Mouse (Mus musculus) fat pad, adult 2 months (tissue): ENCODE results near the gene Nccrp1.
"Not testable (repeated sequence)": the region's sequence is repeated elsewhere in the genome, so short reads cannot be mapped to it uniquely, and the experiment has no call there.

Experiments used
- DNase-seq: peaks from one replicate; pipeline ENCODE4 v3.0.0-alpha.2; 2011; ENCODE audit warnings: low read depth, low spot score; ENCODE audit errors: extremely low read depth

Nccrp1 gene

DNA sequence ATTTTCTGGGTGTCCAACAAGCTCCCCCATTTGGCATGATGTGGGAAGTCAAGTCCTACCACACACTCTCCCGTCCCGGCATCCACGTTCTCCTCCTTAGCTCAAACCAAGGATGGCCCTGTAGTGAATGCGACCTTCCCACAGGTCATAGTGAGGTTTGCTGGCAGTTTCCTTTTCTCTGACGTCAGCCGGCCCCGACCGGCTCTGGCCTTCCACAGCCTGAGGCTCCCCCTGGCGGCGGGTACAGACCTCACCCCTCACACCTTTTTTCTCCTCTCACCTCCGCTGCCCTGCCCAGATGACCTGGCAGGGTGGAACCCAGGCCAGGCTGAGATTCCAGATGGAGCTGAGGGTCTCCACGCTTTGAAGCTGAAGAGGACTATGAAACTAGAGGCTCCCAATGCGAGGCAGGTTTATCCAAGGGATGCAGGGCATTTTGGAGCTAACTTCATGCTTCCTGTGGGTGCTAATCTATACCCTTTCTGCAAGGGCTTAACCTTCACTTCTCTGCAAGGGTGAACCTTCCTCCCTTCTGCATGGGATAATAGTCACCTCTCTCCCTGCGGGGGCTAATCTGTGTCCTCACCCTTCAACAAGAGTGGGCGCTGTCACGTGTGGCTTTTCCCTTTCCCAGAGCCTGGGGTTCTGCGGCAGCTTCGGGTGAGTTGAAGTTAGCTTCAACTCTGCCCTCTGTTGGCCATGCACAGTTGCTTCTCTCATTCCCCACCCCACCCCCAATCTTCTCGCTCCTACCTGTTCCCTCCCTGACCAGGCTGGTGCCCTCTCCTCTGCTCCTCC is 18.9 kb downstream of the Nccrp1 start:
- DNase-seq: no peak

DNA sequence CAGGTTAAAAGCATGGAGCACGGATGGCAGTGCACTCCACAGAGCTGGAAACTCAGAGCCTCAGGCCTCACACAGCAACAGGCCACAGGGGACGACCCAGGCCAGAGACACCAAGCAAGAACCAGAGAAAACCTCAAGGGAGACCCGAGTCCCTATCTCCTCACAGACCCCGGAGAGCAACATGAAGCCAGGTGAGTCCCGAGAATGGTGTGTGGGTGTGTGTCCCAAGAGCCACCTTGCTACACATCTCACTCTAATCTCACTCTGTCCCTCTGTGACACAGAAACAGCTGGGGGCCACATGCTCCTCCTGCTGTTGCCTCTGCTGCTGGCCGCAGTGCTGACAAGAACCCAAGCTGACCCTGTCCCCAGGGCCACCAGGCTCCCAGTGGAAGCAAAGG is 24.5 kb downstream of the Nccrp1 start, which contains the start of gene Ifnl3:
TSS of gene Ifnl3 (plus strand) at position 301 of the 400 bp plus-strand sequence.
- DNase-seq: not testable (repeated sequence)

DNA sequence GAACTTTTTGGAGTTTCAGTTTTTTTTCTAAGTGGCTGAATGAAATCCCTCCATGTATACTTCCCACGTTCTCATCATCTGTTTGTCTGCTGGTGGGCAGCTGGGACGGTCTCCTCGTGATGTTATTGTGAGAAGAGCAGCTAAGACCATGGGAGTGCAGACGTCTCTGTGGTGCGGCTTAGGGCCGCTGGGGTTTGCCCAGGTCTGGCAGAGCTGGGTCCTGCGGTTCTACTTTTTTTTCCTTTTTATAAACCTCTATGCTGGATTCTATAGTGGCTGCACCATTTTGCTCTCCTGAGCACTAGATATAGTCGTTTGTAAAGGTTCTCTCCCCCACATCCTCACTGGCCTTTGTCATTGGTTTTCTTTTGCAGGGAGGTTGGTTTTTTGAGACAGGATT is 35.6 kb downstream of the Nccrp1 start:
- DNase-seq: no peak

DNA sequence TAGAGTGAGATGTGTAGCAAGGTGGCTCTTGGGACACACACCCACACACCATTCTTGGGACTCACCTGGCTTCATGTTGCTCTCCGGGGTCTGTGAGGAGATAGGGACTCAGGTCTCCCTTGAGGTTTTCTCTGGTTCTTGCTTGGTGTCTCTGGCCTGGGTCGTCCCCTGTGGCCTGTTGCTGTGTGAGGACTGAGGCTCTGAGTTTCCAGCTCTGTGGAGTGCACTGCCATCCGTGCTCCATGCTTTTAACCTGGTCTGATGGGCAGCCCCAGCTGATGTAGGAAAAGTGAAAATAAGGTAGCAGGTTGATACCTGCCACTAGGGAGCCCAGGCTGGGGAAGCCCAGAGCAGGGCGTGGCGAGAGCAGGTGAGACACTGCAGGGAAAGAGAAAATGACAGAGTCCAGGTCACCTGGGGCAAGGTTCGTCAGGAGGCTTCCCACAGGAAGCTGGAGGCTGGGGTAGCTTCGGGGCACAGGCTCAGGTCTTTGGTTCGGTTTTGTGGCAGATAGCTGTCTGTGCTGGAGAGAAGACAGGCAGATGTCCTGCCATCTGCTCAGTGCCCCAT is 36.6 kb downstream of the Nccrp1 start, which contains the start of gene Ifnl2:
TSS of gene Ifnl2 (minus strand) at position 51 of the 570 bp plus-strand sequence.
- DNase-seq: not testable (repeated sequence)

DNA sequence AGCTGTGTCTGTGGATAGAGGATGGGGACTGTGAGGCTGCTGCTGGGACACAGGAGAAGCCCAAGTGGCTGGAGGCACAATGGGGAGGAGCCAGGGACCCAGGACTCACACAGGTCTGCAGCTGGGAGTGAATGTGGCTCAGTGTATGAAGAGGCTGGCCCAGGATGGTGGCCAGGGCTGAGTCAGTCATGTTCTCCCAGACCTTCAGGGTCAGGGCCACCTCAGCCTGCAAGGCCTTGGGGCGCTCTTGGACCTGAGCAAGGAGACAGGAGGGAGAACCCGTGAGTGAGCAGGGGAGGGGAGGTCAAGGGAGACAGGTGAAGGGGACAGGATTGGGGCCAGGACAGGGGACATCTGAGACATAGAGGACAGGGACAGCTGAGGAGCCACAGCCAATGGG is 37.9 kb downstream of the Nccrp1 start:
- not testable (repeated sequence) for DNase-seq

DNA sequence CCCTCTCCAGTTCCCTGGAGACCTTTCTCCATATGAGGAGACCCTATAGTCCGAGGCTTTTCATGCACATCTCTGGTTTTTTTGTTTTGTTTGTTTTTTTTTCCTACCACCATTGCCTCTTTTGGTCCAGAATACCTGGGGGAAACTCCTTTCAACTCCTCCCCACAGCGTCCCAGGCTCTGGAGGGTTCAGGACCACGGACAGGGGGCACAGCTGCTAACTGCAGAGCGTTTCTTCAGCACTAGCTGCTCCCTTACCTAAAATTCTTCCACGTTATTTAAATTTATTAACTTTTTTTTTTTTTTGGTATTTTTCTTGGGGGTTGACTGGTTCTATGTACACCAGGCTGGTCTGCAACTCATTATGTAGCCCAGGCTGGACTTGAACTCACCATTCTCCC is 41.5 kb downstream of the Nccrp1 start:
- no peak for DNase-seq

DNA sequence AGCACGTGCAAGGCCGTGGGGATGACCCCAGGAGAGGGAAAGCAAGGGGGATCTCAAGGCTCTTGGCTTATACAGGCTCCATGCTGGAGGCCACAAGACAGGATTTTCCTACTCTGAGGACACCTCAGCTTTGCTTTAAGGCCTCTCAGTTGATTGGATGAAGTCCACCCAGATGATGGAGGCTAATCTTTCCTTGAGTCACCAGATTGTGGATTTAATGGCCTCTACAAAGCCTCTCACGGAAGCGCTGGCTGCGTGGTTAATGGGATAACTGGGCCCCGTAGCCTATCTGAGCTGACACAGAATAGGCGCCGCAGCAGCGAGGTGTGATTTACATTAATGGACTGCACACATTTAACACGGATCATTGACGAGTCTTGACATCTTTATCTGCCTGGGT is 51.6 kb downstream of the Nccrp1 start:
- no peak for DNase-seq
